Mouse (Mus musculus) frontal cortex, adult (tissue): ENCODE data around the gene Timm50.

Experiments
- ATAC-seq: cut with Nextera tagmentation; 2 replicates; pipeline ENCODE4 v1.9.2; 2017; ENCODE audit warnings: mild to moderate bottlenecking, moderate library complexity, mixed read lengths; ENCODE audit not compliant: low TSS enrichment

Gene Timm50

DNA sequence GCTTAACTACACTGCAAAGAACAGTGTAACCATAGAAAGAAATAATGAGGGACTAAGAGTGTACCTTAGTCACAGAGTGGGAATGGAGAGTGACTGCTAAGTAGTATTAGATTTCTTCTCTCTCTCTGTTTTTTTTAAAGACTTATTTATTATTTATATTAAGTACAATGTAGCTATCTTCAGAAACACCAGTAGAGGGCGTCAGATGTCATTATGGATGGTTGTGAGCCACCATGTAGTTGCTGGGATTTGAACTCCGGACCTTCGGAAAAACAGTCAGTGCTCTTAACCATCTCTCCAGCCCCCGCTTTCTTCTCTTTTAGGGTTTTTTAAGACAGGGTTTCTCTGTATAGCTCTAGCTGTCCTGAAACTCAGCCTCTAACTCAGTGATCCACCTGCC, 14.6 kb upstream of the Timm50 start:
- no peak for ATAC-seq

DNA sequence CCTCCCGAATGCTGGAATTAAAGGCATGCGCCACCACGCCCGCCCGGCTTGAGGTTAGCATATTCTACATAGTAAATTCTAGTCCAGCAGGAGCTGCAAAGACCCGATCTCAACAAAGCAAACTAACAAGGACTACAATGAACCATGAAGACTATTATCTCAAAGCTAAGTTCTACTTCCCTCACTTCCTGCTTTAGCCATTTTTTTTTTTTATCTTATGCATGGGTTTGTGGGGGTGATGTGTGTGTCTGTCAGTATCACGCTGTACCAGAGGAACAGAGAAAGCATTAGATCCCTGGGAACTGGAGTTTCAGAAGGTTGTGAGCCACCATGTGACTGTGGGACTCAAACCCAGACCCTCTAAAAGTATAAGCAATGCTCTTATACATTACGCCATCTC, 13.4 kb upstream of the Timm50 start:
- no peak for ATAC-seq

DNA sequence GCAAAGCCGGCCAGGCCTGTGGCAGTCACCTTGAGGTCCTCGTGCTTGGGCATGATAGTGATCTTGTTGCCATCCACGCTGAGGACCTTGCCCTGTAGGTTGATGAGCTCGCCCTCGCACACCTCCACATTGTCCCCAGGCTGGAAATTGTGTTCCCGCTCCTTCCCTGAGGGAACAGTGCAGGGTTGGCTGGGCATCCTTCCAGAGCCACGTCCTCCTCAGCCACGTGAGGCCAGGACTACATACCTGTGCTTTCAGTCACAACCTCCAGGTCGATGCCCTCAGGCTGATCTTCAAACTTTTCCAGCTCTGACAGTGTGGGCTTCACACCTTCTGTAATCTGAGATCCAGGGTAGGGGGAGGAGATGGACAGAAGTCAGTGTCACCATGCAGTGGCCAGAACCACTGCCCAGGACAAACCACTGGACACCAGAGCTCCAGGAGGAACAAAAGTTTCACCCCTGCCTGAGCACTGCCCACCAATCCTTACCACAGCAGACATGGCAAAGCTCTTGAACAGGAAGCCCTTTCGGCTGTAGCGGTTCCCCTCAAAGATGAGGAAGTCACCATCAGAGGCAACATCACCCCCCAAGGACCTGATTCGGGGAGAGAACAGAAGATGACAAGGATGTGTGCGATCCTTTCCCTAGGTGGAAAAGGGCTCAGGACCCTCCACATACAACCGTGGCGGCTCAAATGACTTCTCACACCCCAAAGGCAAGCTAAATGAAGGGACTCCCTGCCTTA, 10.3 kb upstream of the Timm50 start:
- ATAC-seq: no peak

DNA sequence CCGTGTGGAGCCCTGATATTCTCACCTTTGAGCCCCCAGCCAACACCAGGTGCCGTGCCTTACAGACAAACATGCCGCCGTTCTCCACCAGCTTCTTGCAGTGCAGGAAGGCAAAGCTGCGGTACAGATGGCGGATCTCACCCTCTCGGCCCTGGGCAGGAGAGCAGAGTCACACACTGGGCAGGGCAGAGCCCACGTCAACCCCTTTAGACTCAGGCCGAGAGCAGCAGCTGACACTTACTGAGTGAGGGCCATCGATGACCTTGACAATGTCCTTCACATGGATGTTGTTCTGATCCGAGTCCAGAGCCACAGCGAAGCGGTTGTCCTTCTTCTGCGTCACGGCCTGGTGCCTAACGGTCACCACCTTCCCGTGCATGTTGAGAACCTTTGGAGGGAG, 6.8 kb upstream of the Timm50 start:
- no peak for ATAC-seq

DNA sequence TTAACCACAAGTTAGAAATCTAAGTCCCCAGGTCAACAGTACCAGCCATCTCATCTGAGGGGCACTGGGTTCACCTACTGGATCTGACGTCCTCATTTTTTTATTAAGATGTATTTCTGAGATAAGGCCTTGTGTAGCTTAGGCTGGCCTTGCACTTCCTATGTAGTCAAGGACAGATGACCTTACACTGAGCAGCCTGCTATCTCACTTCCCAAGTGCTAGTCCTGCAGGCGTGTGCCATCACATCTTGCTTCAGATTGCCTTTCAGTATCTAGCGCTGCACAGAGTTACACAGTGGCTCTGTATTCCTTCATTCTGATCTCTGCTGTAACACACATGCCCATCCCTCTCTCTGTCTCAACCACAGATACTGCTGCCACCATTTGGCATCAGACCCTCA, 6.2 kb upstream of the Timm50 start:
- no peak for ATAC-seq

DNA sequence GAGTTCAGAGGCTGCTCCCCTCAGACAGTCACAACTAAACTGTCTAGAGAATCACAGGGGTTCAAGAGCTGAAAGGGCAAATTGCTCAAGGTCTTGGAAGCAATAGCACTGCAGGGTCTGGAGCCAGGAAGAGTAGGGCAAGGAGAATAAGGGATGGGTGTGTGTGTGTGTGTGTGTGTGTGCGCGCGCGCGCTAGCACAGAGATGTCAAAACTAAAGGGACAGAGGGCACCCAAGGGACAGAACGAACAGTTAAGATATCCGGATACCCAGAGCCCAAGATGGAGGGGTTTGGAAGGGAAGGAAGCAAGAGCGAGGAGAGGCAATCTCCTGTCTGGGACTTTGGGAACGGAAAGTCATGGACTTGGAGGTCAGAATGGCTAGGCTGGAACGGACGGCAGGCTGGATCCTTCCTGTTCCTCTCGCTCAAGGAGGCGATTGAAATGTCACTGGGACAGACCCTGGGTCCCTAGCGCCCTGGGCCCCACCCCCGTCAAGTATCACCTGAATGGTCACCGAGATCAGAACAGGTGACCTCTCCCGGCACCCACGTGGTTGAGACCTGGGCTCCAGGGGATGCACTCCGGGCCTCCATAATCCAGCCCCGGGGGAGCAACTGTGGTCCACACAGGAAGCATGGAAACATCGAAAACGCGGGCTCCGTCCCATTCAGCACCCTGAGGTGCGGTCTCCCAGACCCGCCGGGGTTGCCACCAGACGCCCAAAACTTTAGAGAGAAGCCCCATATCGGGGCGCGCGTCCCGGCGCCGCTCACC, 534 bp downstream of the Timm50 start:
- ATAC-seq: no peak

DNA sequence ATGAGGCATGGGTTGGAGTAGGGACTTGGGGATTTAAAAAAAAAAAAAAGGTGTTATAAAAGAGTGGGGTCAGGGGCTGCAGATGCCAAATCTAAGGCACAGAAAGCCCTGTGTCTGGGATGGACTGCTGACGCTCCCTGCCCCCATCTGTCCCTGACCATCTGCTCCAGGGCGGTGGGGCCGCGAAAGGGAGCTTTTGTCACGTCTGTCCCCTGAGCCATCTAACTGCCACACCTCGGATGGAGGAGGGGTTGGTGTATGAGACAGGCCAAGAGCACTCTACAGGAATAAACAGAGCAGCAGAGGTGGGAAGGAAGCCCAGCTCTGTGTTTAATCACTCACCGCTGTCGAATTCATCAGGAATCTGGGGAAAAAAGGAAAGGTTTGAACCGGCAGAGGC, 2.1 kb downstream of the Timm50 start:
- ATAC-seq: no peak

DNA sequence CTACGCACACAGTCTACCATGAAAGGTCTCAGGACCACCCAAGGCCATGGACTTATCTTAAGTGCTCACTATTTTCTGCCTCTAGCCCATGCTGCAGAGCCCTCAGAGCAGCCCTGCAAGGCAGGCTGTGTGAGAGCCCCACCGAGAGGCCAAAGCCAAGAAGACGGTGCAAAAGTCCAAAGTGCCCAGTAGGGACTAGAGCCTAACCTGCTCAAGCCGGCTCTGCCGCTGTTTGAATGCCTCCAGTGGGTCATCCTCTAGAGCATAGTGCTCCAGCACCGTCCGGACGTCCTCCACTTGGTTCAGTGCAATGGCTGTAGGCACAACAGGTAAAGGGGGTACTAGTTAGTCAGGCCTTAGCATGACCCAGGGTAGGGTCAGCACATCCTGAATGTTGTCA, 5.7 kb downstream of the Timm50 start:
- ATAC-seq: no peak

DNA sequence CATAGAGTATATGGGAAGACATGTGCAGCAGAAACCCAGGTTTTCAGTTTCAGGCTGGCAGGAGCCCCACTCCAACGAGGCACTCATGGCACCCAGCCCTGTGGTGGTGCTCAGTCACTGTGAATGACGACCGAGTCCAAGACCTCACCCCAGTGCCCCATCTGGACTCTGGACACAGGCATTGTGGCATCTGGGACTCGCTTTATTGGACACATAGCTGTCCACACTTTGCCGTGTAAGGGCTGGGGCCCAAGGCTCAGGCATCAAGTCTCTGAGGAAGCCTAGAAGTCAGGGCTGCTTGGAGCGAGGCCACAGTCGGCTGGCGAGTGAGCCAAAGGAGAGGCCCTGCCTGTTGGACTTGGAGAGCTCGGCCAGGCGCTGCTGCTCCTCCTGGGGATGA, 6.2 kb downstream of the Timm50 start:
- no peak for ATAC-seq

DNA sequence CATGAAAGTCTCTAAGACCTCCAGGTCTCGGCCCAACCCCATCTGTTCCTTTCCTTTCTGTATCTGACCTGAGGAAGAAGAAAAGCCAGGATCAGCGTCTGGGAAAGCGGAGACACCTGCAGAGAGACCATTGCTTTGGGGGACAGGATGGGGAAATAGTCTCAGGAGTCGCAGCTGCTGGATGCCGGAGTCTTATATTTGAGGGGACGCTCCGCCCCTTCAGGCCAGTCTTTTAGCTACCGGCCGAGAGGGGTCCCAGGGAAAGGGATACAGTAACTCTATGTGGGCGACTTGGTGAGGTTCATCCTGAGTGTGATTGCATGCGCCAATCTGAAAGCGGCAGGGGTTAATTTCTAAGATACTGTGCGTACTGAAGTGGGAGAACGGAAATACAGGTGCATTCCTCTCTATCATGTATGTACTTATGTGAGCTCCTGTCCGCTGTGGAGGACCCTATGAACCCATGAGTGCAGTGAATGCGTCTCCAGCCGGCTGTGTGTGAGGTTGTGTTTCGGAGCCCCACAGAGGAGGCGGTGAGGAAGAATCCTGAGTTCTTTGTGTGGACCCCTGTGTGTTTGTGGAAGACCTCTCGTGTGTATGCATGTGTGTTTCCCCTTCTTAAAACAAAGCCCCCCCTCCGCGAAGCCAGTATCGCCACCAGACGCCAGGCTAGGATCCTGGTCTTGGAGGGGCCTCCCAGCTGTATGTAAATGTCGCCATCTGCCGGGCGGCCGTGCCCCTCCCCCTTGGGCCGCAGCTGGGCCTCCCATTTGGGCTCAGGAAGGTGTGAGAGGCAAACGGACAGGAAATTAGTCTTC, 10.0 kb downstream of the Timm50 start, which contains the start of gene Dll3:
Gene Dll3, minus strand, starts transcription at position 623 of the 818 bp plus-strand sequence.
- ATAC-seq: no peak; the same call in 1 of the 2 replicates

DNA sequence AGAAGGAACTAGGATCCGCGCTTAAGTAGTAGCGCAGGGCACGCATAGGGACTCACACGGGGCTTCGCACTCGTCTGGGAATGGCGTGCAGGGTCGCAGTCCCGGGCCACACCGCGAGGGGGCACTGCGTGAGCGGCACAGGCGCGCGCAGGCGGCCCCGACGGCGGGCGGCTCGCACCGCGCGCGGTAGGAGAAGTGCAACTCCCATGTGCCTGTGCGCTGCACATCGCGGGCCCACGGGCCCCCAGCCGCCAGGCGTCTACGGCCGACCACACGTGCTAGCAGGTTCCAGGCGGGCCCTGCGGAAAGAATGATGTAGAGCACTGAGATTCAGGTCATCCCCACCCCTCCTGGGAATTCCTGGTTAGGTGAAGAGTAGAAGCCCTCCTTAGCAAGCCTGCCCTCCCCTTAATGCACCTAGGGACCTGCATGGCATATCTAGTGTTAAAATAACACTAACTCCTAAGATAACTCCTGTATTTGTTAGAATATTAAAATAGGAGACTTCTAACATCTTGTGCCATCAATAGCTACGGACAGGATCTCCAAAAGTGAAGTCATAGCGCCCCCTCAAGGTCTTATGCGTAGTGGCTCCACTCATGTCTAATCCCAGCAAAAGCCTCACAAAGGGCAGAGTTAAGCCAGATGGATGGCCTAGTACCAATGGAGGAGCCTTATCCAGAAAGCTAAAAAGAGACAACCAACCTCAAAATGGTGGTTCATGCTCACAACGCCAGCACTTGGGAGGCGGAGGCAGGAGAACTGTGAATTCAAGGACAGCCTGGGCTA, 12.8 kb downstream of the Timm50 start:
- peak; percentile 62; the same call in 1 of the 2 replicates for ATAC-seq

DNA sequence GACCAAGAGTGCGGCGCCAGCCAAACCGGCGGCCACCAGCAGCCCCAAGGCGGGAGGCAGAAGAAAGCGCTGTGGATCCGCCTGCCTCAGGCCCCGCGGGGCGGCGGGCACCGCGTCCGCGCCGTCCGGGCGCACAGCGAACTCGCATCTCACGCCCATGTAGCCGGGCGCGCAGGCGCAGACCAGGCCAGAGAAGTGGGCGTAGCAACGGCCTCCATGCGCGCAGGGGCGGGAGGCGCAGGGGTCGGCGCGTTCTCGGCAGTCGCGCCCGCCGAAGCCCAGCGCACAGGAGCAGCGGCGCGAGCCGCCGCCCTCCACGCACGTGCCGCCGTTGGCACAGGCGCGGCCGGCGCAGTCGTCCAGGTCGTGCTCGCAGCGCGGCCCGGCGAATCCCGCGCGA, 17.4 kb downstream of the Timm50 start:
- 0 out of 2 replicates have a peak, but pooled peaks have one; percentile 34 for ATAC-seq

DNA sequence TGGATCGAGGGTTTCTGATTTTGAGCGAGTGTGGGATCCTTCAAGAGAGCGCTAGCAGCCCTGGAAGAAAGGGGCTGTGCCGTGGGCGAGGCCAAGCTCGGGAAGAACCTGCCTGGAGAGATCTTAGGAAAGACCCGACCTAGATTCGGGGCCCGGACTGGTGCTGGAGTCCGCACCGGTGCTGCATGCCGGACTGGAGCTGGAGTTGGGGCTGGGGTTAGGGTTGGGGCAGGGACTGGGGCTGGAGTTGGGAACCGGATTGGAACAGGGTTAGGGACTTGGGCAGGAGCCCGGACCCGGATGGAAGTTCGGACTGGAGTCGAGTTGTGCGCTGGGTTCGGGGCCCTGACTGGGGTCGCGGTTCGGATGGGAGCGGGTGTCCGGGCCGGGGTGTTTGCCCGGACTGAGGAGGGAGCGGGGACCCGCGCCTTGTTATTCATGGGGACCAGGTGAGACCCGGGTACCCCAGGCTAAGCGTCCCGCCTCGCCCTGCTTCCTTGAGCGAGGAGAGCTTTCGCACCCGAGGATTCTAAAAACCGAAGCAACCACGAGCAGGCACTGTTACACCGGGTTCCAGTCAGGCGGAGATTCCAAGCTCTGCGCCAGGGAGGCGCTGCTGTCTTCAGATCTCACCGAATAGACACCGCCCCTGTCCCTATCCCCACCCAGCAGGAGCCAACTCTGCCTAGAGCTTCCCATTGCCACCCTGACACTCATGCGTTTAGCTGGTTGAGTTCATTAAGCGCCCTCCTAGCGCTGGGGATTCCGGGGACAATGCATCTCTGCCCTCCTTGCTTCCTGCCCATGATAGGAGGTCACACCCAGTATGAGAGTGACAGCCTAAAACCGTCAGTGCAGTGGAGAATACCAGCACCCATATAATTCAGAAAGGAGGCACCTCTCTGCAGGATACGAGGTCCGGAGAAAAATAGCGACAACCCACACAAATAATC, 21.0 kb downstream of the Timm50 start, which contains the start of gene Selenov:
Gene Selenov, minus strand, starts transcription at position 549 of the 953 bp plus-strand sequence.
- ATAC-seq: peak; percentile 79

DNA sequence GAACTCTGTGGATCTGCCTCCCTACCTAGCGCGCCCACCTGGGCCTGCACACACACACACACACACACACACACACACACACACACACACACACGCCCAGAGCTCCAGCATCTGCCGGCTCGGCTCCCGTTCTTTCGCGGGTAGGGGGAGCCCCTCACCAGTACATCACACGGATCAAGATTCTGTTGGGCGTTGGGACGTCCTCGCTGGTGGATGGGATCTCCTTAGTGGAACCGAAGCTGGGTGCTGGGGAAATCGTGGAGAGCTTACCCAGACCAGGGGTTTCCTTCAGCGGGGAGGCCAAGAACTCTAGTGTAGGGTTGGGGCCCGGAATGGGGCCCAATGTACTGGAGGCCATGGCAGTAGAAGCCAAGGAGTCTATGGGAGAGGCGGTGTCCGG, 21.7 kb downstream of the Timm50 start:
- no peak for ATAC-seq

DNA sequence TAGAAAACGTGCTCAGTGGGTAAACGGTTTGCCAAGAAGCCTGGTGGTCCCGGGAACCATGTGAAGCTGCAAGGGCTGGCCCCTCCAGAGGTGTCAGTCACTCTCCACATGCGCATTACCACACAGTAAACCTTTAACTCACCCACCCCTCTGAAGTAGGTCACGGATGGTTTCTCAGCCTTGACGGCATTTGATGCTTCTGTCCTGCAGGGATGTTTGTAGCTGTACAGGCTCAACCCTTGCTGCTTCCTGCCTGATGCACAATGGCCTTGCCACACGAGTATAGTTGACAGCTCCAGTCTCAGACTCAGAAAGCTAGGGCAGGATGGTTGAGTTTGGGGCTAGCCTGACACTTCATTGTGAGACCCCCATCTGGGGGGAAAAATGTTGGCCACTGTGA, 31.2 kb downstream of the Timm50 start:
- no peak for ATAC-seq

DNA sequence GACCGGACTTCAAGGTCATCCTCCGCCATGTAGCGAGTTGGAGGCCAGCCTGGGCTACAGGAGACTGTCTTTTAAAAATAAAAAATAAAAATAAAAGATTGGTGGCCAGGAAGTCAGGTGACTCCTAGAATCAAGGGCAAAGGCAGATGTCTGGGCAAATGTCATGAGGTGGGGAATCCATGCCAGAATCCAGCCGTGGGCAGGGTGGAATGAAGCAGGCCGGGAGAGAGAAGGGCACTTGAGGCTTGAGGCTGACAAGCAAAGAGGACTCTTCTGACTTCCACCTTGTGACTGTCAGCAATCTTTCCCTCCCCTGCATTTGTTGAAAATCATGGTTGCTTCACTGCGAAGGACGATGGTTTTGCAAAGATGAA, 33.6 kb downstream of the Timm50 start:
- no peak for ATAC-seq

DNA sequence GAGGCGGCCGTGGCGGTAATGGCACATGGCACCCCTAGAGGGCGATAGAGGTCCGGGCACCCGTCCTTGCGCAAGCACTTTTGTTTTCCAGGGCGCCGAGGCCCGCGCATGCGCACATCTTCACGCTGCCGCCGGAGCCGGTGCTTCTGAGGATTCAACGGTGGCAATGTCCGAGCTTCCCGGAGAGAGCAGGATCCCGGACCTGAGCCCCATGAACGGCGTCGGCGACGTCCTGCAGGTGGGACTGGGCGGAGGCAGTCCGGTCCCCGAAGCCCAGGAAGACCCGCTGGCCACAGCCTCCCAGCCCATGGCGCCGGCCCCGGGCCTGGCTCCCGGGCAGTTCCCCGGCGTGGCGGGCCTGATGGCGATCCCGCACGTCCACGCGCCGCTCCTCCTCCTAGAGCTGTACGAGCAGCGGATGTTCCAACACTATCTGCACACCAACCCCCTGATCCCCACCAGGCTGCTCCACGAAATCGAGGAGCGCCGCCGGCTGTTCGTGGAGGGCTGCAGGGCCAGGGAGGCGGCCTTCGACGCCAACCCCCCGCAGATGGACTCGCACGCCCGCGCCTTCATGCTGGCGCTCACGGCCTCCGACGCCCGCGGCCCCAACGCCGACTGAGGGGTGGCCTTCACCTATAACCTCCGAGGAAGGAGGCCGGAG, 34.1 kb downstream of the Timm50 start, which contains the start of gene Eid2b:
Gene Eid2b, plus strand, starts transcription at position 125 of the 664 bp plus-strand sequence.
- peak; percentile 88 for ATAC-seq

DNA sequence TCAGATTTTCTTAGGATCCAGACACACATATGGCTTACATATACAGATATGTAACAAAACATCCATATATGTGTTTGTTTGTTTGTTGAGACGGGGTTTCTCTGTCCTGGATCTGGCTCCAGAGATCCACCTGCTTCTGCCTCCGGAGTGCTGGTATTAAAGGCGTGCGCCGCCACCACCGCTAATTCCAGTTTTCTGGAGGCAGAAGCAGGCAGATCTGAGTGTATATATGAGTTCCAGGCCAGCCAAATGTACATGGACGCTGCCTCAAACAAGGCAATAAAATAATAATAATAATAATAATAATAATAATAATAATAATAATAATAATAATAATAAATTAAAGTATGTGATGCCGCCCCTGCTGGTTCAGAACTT, 34.6 kb downstream of the Timm50 start:
- no peak for ATAC-seq

DNA sequence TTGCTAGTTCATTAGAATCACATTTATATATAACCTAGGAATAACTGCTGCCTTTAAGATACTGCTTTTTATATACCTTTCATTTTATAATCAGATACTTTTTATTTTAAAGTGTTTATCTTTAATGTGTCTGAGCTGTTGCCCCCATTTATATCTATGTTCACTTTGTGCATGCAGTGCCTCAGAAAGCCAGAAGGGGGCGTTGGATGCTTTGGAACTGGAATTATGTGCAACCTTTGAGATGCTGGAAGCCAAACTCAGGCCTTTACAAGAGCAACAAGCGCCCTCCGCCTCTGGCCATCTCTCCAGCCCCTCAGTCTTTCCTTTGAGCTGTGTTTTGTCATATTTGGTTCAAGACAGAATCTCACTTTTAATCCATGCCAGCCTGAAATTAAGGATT, 40.1 kb downstream of the Timm50 start:
- no peak for ATAC-seq

DNA sequence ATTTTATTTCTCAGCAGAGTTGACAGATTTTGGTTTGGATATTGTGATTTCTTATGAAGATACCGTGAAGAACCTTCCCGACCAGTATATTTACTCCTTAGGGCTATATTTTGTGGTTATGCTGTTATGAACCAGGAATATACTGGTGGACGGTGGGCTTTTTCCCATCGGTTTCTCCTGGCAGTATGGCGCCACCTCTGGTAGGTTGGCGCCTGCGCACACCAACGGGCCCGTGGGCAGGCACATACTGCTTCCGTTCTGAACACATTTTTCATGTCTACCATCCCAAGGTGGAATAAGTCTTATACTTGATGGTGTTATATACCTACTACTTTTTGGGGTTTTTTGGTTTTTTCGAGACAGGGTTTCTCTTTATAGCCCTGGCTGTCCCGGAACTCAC, 42.5 kb downstream of the Timm50 start:
- no peak for ATAC-seq
